Mouse (Mus musculus) intestine, embryonic 16.5 days (tissue): Measurements from ENCODE around the gene Mr1. TPM values are rescaled to one million over a fixed set of nuclear protein-coding genes. Genes with fewer than 3 reads are reported as not detected.

Experiments used
- ATAC-seq: fragments of 200-750 bp; cut with Nextera tagmentation; 2 replicates; pipeline ENCODE4 v1.8.0; 2017; ENCODE audit warnings: moderate TSS enrichment, moderate library complexity
- H3K27ac ChIP-seq: fragments of 300-500 bp; sonication (generic); 2 replicates; pipeline ENCODE4 v1.5.1; 2014; ENCODE audit warnings: mild to moderate bottlenecking, low read length
- H3K27me3 ChIP-seq: fragments of 300-500 bp; sonication (generic); replicated peaks from 2 replicates; pipeline ENCODE4 v1.6.1; 2014; ENCODE audit warnings: low read length, control low read depth, mixed read lengths; ENCODE audit not compliant: control insufficient read depth, insufficient read depth
- H3K36me3 ChIP-seq: fragments of 300-500 bp; sonication (generic); 2 replicates; pipeline ENCODE4 v1.6.1; 2014; ENCODE audit warnings: low read length, control low read depth; ENCODE audit not compliant: control insufficient read depth, insufficient read depth
- H3K4me1 ChIP-seq: fragments of 300-500 bp; sonication (generic); 2 replicates; pipeline ENCODE4 v1.6.1; 2014; ENCODE audit warnings: low read length, control low read depth, mixed read lengths; ENCODE audit not compliant: control insufficient read depth, insufficient read depth
- H3K4me2 ChIP-seq: fragments of 300-500 bp; sonication (generic); 2 replicates; pipeline ENCODE4 v1.6.1; 2014; ENCODE audit warnings: low read depth, low read length, control low read depth
- H3K4me3 ChIP-seq: fragments of 300-500 bp; sonication (generic); 2 replicates; pipeline ENCODE4 v1.5.1; 2014; ENCODE audit warnings: mild to moderate bottlenecking, low read length
- H3K9ac ChIP-seq: fragments of 300-500 bp; sonication (generic); 2 replicates; pipeline ENCODE4 v1.6.1; 2014; ENCODE audit warnings: low read depth, low read length
- H3K9me3 ChIP-seq: fragments of 300-500 bp; sonication (generic); 2 replicates; pipeline ENCODE4 v1.6.1; 2016; ENCODE audit warnings: low read length, control low read depth; ENCODE audit not compliant: control insufficient read depth
- WGBS: fragments of 180-500 bp; shearing (Covaris S2); extraction: QIAGEN DNeasy Blood & Tissue Kit; methylation state at CpG from one replicate; pipeline ENCODE4 v1.1.7; 2014; 5-methylcytosine and 5-hydroxymethylcytosine counted together
- polyA plus RNA-seq: library from polyadenylated mRNA; unstranded; fragments of >200 nt; fragmentation: Nextera tagmentation; extraction: Ambion mirVana; gene quantifications from 2 replicates; pipeline ENCODE4 v1.2.1, GENCODE M21; 2015

Gene Mr1
- polyA plus RNA-seq, 1 experiment from 2014 or later: 5.2 TPM

DNA sequence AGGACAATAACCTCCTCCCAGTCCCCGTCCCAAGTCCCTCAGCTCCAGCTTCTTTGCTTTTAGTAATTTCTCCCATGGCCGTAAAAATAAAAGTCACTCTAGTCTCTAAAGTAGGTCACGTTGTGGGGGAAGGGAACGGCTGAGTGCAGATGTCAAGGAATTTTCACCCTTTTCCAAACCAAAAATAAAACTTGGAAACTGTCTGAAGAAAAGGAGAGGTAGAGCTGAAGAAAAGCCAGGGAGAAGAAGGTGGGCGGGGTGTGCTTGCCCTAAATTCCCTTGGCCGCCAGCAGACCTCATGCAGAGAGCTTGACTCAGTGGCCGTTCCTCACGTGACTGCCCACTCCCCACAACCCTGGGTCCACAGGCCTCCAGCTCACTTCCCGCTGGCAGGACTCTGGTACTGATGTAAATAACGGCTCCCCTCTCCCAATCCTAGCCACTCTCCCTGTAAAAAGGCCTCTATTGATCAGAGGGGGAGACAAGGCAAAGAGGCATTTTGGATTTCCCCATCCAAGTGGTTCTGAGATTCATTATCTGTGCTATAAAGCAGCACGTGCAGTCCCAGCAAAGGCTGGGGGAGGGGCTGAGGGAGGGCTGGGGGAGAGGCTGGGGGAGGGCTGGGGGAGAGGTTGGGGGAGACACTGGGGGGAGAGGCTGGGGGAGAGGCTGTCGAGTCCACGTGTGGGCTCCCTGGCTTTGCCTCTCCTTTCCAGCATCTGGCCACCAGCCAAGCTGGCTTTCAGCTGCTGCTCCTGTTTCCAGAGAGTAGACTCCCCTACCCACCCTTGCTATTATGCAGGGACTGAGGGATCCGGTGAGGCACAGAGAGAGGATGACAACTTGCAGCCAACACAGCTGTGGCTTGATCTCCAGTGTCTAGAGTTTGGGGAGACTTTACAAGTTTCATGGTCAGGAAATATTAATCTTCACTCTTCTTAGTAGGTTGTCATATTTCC lies 54.5 kb downstream of the Mr1 start:
- Histone ChIP-seq H3K36me3 (no peaks in the 10 kb centered on the region), H3K27ac (peak overlapping the region; percentile 79), H3K27me3 (no peaks in the 10 kb centered on the region), H3K9me3 (no peaks in the 10 kb centered on the region), H3K9ac (no peak overlapping the region), H3K4me1 (peaks cover 45% of the 10 kb centered on the region), H3K4me2 (no peak overlapping the region), H3K4me3 (no peak overlapping the region)
- ATAC-seq: 0 out of 2 replicates have a peak, but pooled peaks have one; percentile 34
- 30% methylated on average over 14 of the region's 14 CpGs for WGBS

DNA sequence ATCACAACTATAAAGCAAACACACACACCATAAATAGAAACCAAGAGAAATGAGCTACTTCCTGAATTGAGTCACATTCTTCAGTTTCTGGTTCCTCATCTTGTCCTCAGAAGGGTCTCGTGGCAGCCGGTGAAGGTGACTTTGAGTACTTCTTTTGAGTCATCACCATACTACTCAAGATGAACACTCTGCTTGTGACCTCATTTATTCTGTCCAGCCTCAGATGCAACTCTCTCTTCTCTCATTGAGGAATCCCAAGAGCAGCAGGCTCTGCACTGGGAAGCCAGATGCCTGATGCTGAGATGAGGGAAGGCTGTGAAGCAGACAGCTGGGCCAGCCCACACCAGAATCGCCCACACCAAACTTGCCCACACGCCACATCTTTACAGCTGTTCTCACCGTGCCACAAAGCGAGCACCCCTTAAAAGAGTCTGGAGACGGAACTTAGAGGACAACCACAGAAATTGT lies 55.2 kb downstream of the Mr1 start:
- ATAC-seq: no peak
- Histone ChIP-seq H3K27me3 (no peaks in the 10 kb centered on the region), H3K36me3 (no peaks in the 10 kb centered on the region), H3K27ac (peak overlapping the region; percentile 79), H3K9me3 (no peaks in the 10 kb centered on the region), H3K4me3 (no peak overlapping the region), H3K9ac (no peak overlapping the region), H3K4me1 (peaks cover 47% of the 10 kb centered on the region), H3K4me2 (no peak overlapping the region)
- WGBS: 60% methylated on average over 7 of the region's 7 CpGs

DNA sequence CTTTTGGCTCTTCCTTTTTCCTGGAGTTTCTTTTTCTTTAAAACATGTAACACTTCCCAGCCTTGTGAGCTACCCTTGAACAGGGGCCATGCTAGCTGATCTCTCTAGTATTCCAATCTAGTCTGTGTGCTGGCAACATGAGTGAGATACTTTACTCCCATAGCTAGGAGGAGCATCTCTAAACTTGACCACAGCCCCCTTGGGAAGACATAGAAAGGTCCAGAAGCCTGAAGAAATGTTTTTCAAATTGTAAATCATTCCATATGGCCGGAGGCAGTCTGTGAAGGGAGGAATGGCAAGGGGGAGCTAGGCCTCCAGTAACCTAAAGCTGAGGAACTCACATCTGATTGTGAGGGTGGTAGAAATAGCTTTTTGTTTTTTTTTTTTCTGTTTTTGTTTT lies 55.9 kb downstream of the Mr1 start:
- 62% methylated on average over 1 of the region's 1 CpGs for WGBS
- Histone ChIP-seq H3K4me2 (no peak overlapping the region), H3K36me3 (no peaks in the 10 kb centered on the region), H3K9ac (no peak overlapping the region), H3K9me3 (no peaks in the 10 kb centered on the region), H3K4me1 (peaks cover 54% of the 10 kb centered on the region), H3K27me3 (no peaks in the 10 kb centered on the region), H3K4me3 (no peak overlapping the region), H3K27ac (no peak overlapping the region)
- no peak for ATAC-seq

DNA sequence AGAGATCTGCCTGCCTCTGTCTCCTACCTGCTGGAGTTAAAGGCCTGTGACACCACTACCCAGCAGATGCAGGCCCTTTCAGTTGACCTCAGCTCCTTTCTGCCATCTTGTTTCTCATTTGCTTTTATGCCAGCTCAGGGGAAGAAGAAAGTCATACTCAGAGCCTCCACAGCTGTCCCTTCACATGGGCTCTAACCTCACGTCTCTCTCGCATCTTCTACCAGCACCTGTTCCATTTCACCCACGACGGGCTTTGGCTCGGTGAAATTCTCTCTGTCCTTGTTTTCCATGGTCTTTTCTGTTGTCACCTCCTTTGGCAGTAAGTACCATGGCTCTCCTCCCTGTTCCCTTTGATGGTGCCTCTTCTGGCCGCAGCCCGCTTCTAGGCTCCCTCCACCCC lies 56.3 kb downstream of the Mr1 start:
- Histone ChIP-seq H3K9me3 (no peaks in the 10 kb centered on the region), H3K27ac (no peak overlapping the region), H3K4me1 (peaks cover 57% of the 10 kb centered on the region)

DNA sequence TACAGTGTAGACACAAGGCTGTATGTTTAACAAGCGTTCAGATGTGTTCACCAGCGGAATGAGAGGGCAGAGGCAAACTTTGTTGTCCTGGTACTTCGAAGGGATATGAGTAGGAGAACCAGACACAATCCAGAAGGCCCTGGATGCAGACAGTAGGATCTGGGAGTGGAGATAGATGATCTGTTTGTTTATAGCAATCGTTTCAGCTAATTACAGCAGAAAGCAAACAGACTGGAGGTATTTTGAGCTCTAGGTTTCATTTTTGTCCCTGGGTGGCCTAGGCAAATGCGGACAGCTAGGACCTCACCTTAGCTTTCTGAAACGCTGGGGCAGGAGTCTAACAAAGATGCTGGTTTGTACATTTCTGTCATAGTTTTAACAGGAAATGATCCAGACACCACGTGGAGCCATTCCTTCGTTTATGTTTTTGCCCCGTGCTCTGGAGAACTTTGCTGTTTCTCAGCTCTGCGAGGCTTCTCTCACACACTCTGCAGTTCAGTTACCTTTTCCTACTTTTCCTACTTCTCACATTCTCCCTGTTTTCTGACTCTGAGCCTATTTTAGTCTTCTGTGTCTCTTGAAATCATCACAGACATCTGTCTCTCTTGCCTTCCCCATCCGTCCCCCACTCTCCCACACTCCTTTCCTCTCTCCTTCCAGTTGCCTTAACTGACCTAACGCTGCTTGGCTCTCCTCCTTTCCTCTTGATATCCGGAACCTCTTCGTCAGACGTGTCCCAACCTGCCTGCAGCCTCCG lies 57.6 kb downstream of the Mr1 start:
- Histone ChIP-seq H3K36me3 (no peaks in the 10 kb centered on the region), H3K27ac (peak overlapping the region; percentile 20; the same call in 1 of the 2 replicates), H3K27me3 (no peaks in the 10 kb centered on the region), H3K4me1 (peaks cover 65% of the 10 kb centered on the region), H3K4me2 (no peak overlapping the region), H3K9ac (0 out of 2 replicates have a peak overlapping the region, but pooled peaks have one; percentile 6), H3K9me3 (no peaks in the 10 kb centered on the region), H3K4me3 (no peak overlapping the region)
- 33% methylated on average over 16 of the region's 16 CpGs for WGBS
- ATAC-seq: no peak

More for the DNA sequence above, 56.3 kb downstream of the Mr1 start:
- ATAC-seq: no peak
- H3K4me2 ChIP-seq: no peak overlapping the region
- H3K27me3 ChIP-seq: no peaks in the 10 kb centered on the region
- 90% methylated on average over 7 of the region's 7 CpGs for WGBS
- no peaks in the 10 kb centered on the region for H3K36me3 ChIP-seq
- H3K4me3 ChIP-seq: no peak overlapping the region
- H3K9ac ChIP-seq: no peak overlapping the region

DNA sequence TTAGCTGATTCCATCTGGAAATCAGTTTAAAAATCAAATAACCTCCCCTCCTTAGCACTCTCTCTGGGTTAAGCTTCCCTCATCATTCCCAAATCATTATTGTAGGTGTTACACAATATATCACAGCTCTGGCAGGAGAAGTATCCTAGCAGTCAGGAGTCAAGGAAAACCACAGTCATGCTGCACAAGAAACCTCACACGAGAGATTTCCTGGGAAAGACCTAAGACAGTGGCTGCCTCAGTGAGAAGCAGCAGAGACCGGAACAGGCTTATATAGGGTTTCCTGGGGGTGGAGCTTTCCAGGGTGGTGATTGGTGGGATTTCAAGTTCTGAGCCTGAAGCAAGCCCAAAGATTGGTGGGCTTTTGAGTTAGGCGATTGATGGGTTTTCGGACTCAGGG lies 58.6 kb downstream of the Mr1 start:
- H3K36me3 ChIP-seq: no peaks in the 10 kb centered on the region
- no peak overlapping the region for H3K27ac ChIP-seq
- 88% methylated on average over 4 of the region's 4 CpGs for WGBS
- H3K4me1 ChIP-seq: peaks cover 55% of the 10 kb centered on the region
- H3K9me3 ChIP-seq: no peaks in the 10 kb centered on the region
- no peak overlapping the region for H3K9ac ChIP-seq
- no peak overlapping the region for H3K4me2 ChIP-seq
- no peak for ATAC-seq
- H3K4me3 ChIP-seq: no peak overlapping the region
- no peaks in the 10 kb centered on the region for H3K27me3 ChIP-seq

DNA sequence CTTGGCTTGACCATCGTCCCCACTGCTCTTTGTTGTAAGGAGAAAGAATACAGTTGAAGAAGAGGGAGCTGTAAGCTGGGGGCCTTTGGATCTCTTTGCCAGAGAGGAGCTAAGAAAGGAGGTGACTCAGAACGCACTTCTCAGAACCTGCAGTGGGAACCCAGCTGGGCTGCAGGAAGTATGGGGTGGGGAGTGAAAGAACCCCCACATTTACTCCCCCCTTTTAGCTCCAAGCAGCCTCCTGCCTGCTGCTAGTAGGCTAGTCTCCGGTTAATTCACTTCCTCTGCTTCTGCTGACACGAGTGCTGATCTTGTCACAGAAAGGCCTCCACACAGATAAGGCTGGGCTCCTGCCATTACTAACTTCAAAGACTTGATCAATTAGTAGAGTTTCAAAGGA lies 59.7 kb downstream of the Mr1 start:
- 21% methylated on average over 4 of the region's 4 CpGs for WGBS

DNA sequence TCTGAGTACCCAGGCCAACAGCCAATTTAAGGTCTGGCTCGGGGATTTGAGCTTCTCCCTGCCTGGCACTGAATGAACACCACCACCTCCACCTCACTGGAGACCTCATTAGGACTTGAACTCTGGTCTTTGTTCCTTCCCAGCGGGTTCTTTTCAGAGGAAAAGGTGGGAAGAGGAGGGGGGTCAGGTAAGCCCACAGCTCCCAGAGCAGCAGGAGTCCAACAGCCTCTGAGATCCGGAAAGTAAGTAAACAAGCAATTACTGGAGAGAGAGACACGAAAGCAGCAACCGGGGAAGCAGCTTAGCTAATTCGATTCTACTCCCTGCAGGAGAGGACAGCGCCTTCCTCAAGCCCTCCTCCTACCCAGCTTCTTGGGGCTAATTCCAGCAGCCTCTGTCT lies 60.2 kb downstream of the Mr1 start:
- Histone ChIP-seq H3K4me1 (peaks cover 52% of the 10 kb centered on the region), H3K4me3 (no peak overlapping the region), H3K36me3 (no peaks in the 10 kb centered on the region), H3K27ac (peak overlapping the region; percentile 52), H3K9me3 (no peaks in the 10 kb centered on the region), H3K9ac (no peak overlapping the region), H3K27me3 (no peaks in the 10 kb centered on the region), H3K4me2 (no peak overlapping the region)
- WGBS: 28% methylated on average over 7 of the region's 7 CpGs
- ATAC-seq: no peak

More for the DNA sequence above, 59.7 kb downstream of the Mr1 start:
- Histone ChIP-seq H3K27me3 (no peaks in the 10 kb centered on the region), H3K27ac (peak overlapping the region; percentile 52), H3K4me1 (peaks cover 55% of the 10 kb centered on the region), H3K4me2 (no peak overlapping the region), H3K4me3 (no peak overlapping the region), H3K9me3 (no peaks in the 10 kb centered on the region), H3K9ac (no peak overlapping the region), H3K36me3 (no peaks in the 10 kb centered on the region)
- no peak for ATAC-seq

DNA sequence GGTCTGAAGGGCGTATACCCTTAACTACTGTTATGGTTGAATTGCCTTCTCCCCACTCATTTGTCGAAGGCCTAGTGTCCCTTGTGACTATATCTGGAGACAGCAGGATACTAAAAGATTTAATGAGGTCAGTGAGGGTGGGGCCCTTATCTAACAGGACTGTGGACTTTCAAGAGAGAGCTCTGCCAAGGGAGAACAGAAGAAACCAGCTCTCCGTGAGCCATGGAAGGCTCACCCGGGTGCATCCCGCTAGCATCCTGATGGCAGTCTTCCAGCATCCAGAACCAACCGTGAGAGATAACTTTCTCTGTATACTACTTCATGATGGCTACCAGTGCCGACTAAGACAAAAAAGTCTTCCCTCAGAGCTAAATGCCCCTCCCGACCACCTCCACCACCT lies 61.8 kb downstream of the Mr1 start:
- H3K9ac ChIP-seq: no peak overlapping the region
- H3K36me3 ChIP-seq: no peaks in the 10 kb centered on the region
- H3K4me3 ChIP-seq: no peak overlapping the region
- no peaks in the 10 kb centered on the region for H3K9me3 ChIP-seq
- H3K4me2 ChIP-seq: no peak overlapping the region
- peaks cover 49% of the 10 kb centered on the region for H3K4me1 ChIP-seq
- no peaks in the 10 kb centered on the region for H3K27me3 ChIP-seq
- 34% methylated on average over 8 of the region's 8 CpGs for WGBS
- ATAC-seq: peak; percentile 39
- peak overlapping the region; percentile 97 for H3K27ac ChIP-seq
